15 mouse cellular contexts compared by ENCODE assay signal in the genomic region with DNA sequence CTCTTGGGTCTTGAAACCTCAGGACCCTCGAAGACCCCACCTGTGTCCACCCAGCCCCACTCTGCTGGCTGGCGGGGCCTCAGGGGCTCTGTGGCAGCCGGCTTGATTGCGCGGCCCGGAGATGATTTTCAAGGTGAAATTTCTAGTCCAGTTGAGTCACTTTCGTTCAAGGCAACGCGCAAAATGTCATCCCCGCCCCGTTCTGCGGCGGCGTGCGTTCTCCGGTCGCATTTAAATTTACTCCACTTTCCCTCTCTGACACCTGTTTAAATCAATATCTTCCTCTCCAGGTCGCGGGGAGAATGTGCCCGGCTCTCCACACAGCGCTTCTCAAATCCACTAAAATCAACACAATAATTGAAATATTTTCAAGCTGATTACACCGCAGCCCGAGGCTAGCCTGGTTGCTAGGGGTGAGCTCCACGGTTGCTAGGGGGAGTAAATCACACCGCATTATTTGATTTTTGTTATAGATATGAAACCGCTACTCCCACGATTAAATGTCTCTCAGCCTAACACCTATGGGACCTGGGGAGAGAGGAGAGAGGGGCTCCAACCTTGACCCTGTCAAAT. TPM values are rescaled to one million over a fixed set of nuclear protein-coding genes. Genes with fewer than 3 reads are reported as not detected.
DNase-seq lines count a peak whose midpoint lies in the region; ATAC-seq lines count a peak whose summit lies in the region.
"Had no signal": no experiment of that assay in that cellular context is flagged by ENCODE, and none has a peak within 500 bp of the region (broad histone marks: within the 10 kb centered on the region; RNA-seq: fewer than 3 reads in every experiment).

No protein-coding gene starts in this region.

- DNase-seq in forebrain, embryonic 11.5 days (ENCODE audit: low spot score), result no peak
- no peak for DNase-seq in forebrain, embryonic 14.5 days (ENCODE audit: low spot score)
- no peak for DNase-seq in midbrain, embryonic 10.5 days (ENCODE audit: low spot score)
- DNase-seq in hindbrain, embryonic 14.5 days (ENCODE audit: low spot score), result peak; percentile 52
- DNase-seq in layer of hippocampus, adult 11-12 months (ENCODE audit: low spot score), result no peak
- DNase-seq in lung, postnatal 25 days (ENCODE audit: low spot score), result no peak
- DNase-seq: cerebellum, adult 9-11 months; heart, adult 18-20 months; heart, postnatal 10 days; kidney, adult 8-10 months; left cerebral cortex, postnatal 4 days; liver, embryonic 13.5 days; lung, postnatal 14 days had no signal

- WGBS in forebrain, embryonic 11.5 days, result 28% methylated on average over 27 of the region's 27 CpGs
- 38% methylated on average over 27 of the region's 27 CpGs for WGBS in forebrain, embryonic 14.5 days
- WGBS in midbrain, embryonic 13.5 days, result 25% methylated on average over 27 of the region's 27 CpGs
- WGBS in midbrain, embryonic 10.5 days, result 37% methylated on average over 27 of the region's 27 CpGs
- WGBS in hindbrain, embryonic 14.5 days, result 21% methylated on average over 27 of the region's 27 CpGs
- 17% methylated on average over 27 of the region's 27 CpGs for WGBS in neural tube, embryonic 15.5 days

- no peaks in the 10 kb centered on the region for H3K36me3 ChIP-seq in forebrain, embryonic 11.5 days (ENCODE audit: control insufficient read depth, insufficient read depth, low read length)
- H3K36me3 ChIP-seq in forebrain, embryonic 14.5 days (ENCODE audit: control insufficient read depth, insufficient read depth, low read length), result no peaks in the 10 kb centered on the region
- H3K36me3 ChIP-seq in midbrain, embryonic 13.5 days, result 0 out of 2 replicates have a peak, but pooled peaks cover 5% of the 10 kb centered on the region
- no peaks in the 10 kb centered on the region for H3K36me3 ChIP-seq in midbrain, embryonic 10.5 days
- H3K36me3 ChIP-seq in hindbrain, embryonic 14.5 days (replicated peaks; ENCODE audit: control insufficient read depth, insufficient read depth), result no peaks in the 10 kb centered on the region
- no peaks in the 10 kb centered on the region for H3K36me3 ChIP-seq in neural tube, embryonic 15.5 days
- H3K36me3 ChIP-seq: liver, embryonic 13.5 days had no signal

- peaks cover 48% of the 10 kb centered on the region for H3K27me3 ChIP-seq in forebrain, embryonic 11.5 days (ENCODE audit: control insufficient read depth, insufficient read depth, low read length)
- peaks cover 49% of the 10 kb centered on the region for H3K27me3 ChIP-seq in forebrain, embryonic 14.5 days (replicated peaks; ENCODE audit: control insufficient read depth, insufficient read depth, low read length)
- H3K27me3 ChIP-seq in midbrain, embryonic 13.5 days, result peaks cover 59% of the 10 kb centered on the region
- peaks cover 73% of the 10 kb centered on the region for H3K27me3 ChIP-seq in midbrain, embryonic 10.5 days (ENCODE audit: low read depth, poor library complexity, severe bottlenecking)
- peaks cover 43% of the 10 kb centered on the region for H3K27me3 ChIP-seq in hindbrain, embryonic 14.5 days (ENCODE audit: control insufficient read depth, insufficient read depth, low read length)
- peaks cover 45% of the 10 kb centered on the region for H3K27me3 ChIP-seq in neural tube, embryonic 15.5 days (replicated peaks)

- H3K4me1 ChIP-seq in forebrain, embryonic 11.5 days (replicated peaks; ENCODE audit: control insufficient read depth, insufficient read depth, low read length), result peaks cover 9% of the 10 kb centered on the region; the same call in 1 of the 2 replicates
- H3K4me1 ChIP-seq in forebrain, embryonic 14.5 days (ENCODE audit: control insufficient read depth, insufficient read depth, low read length), result peaks cover 14% of the 10 kb centered on the region
- peaks cover 39% of the 10 kb centered on the region for H3K4me1 ChIP-seq in midbrain, embryonic 13.5 days (replicated peaks)
- peaks cover 37% of the 10 kb centered on the region for H3K4me1 ChIP-seq in midbrain, embryonic 10.5 days
- H3K4me1 ChIP-seq in hindbrain, embryonic 14.5 days (replicated peaks; ENCODE audit: control insufficient read depth, insufficient read depth, low read length), result peaks cover 32% of the 10 kb centered on the region
- H3K4me1 ChIP-seq in neural tube, embryonic 15.5 days, result peaks cover 27% of the 10 kb centered on the region
- H3K4me1 ChIP-seq: liver, embryonic 13.5 days had no signal

- H3K27ac ChIP-seq in forebrain, embryonic 11.5 days (ENCODE audit: low read depth, low read length), result no peak overlapping the region
- no peak overlapping the region for H3K27ac ChIP-seq in forebrain, embryonic 14.5 days (ENCODE audit: low read depth, low read length)
- peak overlapping the region; percentile 63 for H3K27ac ChIP-seq in midbrain, embryonic 13.5 days
- H3K27ac ChIP-seq in midbrain, embryonic 10.5 days (replicated peaks), result no peak overlapping the region
- H3K27ac ChIP-seq in hindbrain, embryonic 14.5 days, result peak overlapping the region; percentile 60; the same call in 1 of the 2 replicates
- H3K27ac ChIP-seq in neural tube, embryonic 15.5 days (replicated peaks), result peak overlapping the region; percentile 15; the same call in 1 of the 2 replicates
- H3K27ac ChIP-seq: liver, embryonic 13.5 days had no signal

- no peaks in the 10 kb centered on the region for H3K9me3 ChIP-seq in forebrain, embryonic 11.5 days (ENCODE audit: control insufficient read depth, low read length)
- H3K9me3 ChIP-seq in forebrain, embryonic 14.5 days (replicated peaks; ENCODE audit: control insufficient read depth, low read length), result 0 out of 2 replicates have a peak, but pooled peaks cover 3% of the 10 kb centered on the region
- no peaks in the 10 kb centered on the region; the same call in 1 of the 2 replicates for H3K9me3 ChIP-seq in midbrain, embryonic 13.5 days
- H3K9me3 ChIP-seq in midbrain, embryonic 10.5 days (replicated peaks), result peaks cover 12% of the 10 kb centered on the region; the same call in 1 of the 2 replicates
- 0 out of 2 replicates have a peak, but pooled peaks cover 6% of the 10 kb centered on the region for H3K9me3 ChIP-seq in hindbrain, embryonic 14.5 days (ENCODE audit: control insufficient read depth, low read length)
- H3K9me3 ChIP-seq in neural tube, embryonic 15.5 days (replicated peaks), result no peaks in the 10 kb centered on the region
- H3K9me3 ChIP-seq: liver, embryonic 13.5 days had no signal

- no peak overlapping the region for H3K4me3 ChIP-seq in forebrain, embryonic 11.5 days (ENCODE audit: low read depth, low read length)
- H3K4me3 ChIP-seq in forebrain, embryonic 14.5 days (ENCODE audit: low read depth, low read length), result no peak overlapping the region
- no peak overlapping the region for H3K4me3 ChIP-seq in midbrain, embryonic 13.5 days (replicated peaks)
- no peak overlapping the region; the same call in 1 of the 2 replicates for H3K4me3 ChIP-seq in midbrain, embryonic 10.5 days
- H3K4me3 ChIP-seq in hindbrain, embryonic 14.5 days (replicated peaks; ENCODE audit: low read length), result no peak overlapping the region; the same call in 1 of the 2 replicates
- 0 out of 2 replicates have a peak overlapping the region, but pooled peaks have one; percentile 1 for H3K4me3 ChIP-seq in neural tube, embryonic 15.5 days (replicated peaks)
- H3K4me3 ChIP-seq: liver, embryonic 13.5 days had no signal

- no peak for ATAC-seq in forebrain, embryonic 11.5 days (replicated peaks; ENCODE audit: low FRiP score)
- no peak for ATAC-seq in forebrain, embryonic 14.5 days
- ATAC-seq in midbrain, embryonic 13.5 days, result peak; percentile 53; the same call in 1 of the 2 replicates
- ATAC-seq in hindbrain, embryonic 14.5 days (ENCODE audit: low FRiP score), result no peak
- no peak for ATAC-seq in neural tube, embryonic 15.5 days (ENCODE audit: low FRiP score)

- no peak overlapping the region for H3K9ac ChIP-seq in forebrain, embryonic 11.5 days (ENCODE audit: low read length)
- no peak overlapping the region for H3K9ac ChIP-seq in forebrain, embryonic 14.5 days (ENCODE audit: low read length)
- H3K9ac ChIP-seq in midbrain, embryonic 13.5 days (replicated peaks), result no peak overlapping the region
- no peak overlapping the region; the same call in 1 of the 2 replicates for H3K9ac ChIP-seq in hindbrain, embryonic 14.5 days
- no peak overlapping the region for H3K9ac ChIP-seq in neural tube, embryonic 15.5 days (replicated peaks)
- H3K9ac ChIP-seq: liver, embryonic 13.5 days had no signal

- 0 out of 2 replicates have a peak overlapping the region, but pooled peaks have one; percentile 6 for H3K4me2 ChIP-seq in forebrain, embryonic 11.5 days (ENCODE audit: low read depth, low read length, severe bottlenecking)
- H3K4me2 ChIP-seq in forebrain, embryonic 14.5 days (ENCODE audit: low read length), result no peak overlapping the region
- peak overlapping the region; percentile 31 for H3K4me2 ChIP-seq in midbrain, embryonic 13.5 days (replicated peaks)
- H3K4me2 ChIP-seq in hindbrain, embryonic 14.5 days (replicated peaks), result peak overlapping the region; percentile 31
- peak overlapping the region; percentile 43 for H3K4me2 ChIP-seq in neural tube, embryonic 15.5 days
- H3K4me2 ChIP-seq: liver, embryonic 13.5 days had no signal

RNA-seq across cellular contexts. Expression of a gene that starts 37.0 kb away (rescaled TPM):
- polyA plus RNA-seq in forebrain, embryonic 11.5 days (2014; fragmentation: Nextera tagmentation; extraction: Ambion mirVana), result 27.3 and 28.2 TPM in 2 replicates
- 2.3 and 3.5 TPM in 2 replicates for polyA plus RNA-seq in forebrain, embryonic 14.5 days (2014; fragmentation: Nextera tagmentation; extraction: Ambion mirVana)
- polyA plus RNA-seq in midbrain, embryonic 13.5 days (2015; fragmentation: Nextera tagmentation; extraction: Ambion mirVana), result 48.5 and 58.7 TPM in 2 replicates
- 18.8 and 36.7 TPM in 2 replicates for polyA plus RNA-seq in midbrain, embryonic 10.5 days (2016; fragmentation: Nextera tagmentation; extraction: Ambion mirVana)
- polyA plus RNA-seq in hindbrain, embryonic 14.5 days (2014; fragmentation: Nextera tagmentation; extraction: Ambion mirVana), result 25.4 and 31.0 TPM in 2 replicates
- polyA plus RNA-seq in neural tube, embryonic 15.5 days (2015; fragmentation: Nextera tagmentation; extraction: Ambion mirVana), result 23.7 and 35.3 TPM in 2 replicates
- polyA plus RNA-seq: liver, embryonic 13.5 days had no signal

Comparison
In these comparisons a context has a peak if more than half of its experiments do, and no peak if none do; other contexts are left out.
1. H3K27ac ChIP-seq: peak in midbrain, embryonic 13.5 days (single experiment), hindbrain, embryonic 14.5 days (single experiment) and neural tube, embryonic 15.5 days (single experiment); none in forebrain, embryonic 11.5 days (single experiment), forebrain, embryonic 14.5 days (single experiment) and midbrain, embryonic 10.5 days (single experiment).